Mouse (Mus musculus) myocyte (in vitro differentiated cells): ENCODE results near the gene Sema3b. TPM values are rescaled to one million over a fixed set of nuclear protein-coding genes. Genes with fewer than 3 reads are reported as not detected.

Experiments used
- H3K27me3 ChIP-seq: one replicate; pipeline ENCODE4 v1.6.1; 2011; ENCODE audit not compliant: control insufficient read depth, insufficient read depth, insufficient read length
- H3K36me3 ChIP-seq: one replicate; pipeline ENCODE4 v1.6.1; 2011; ENCODE audit not compliant: control insufficient read depth, insufficient read depth
- H3K4me2 ChIP-seq: one replicate; pipeline ENCODE4 v1.6.1; 2011; ENCODE audit warnings: low read depth, control low read depth
- H3K4me3 ChIP-seq: one replicate; pipeline ENCODE4 v1.5.1; 2011; ENCODE audit warnings: mild to moderate bottlenecking, control low read depth, moderate library complexity
- H3K79me2 ChIP-seq: one replicate; pipeline ENCODE4 v1.6.1; 2011; ENCODE audit not compliant: control insufficient read depth, insufficient read depth
- H3ac ChIP-seq: one replicate; pipeline ENCODE4 v1.6.1; 2011; ENCODE audit not compliant: control insufficient read depth, insufficient read length
- CEBPB ChIP-seq: IDR thresholded peaks from 2 replicates; pipeline ENCODE4 v1.6.1; 2011; ENCODE audit warnings: mild to moderate bottlenecking, moderate library complexity; ENCODE audit not compliant: poor library complexity, insufficient read depth, severe bottlenecking
- E2F4 ChIP-seq: IDR thresholded peaks from one replicate; pipeline ENCODE4 v1.6.1; 2011; ENCODE audit warnings: mild to moderate bottlenecking, control low read depth, moderate library complexity; ENCODE audit not compliant: insufficient read depth
- MAX ChIP-seq: IDR thresholded peaks from one replicate; pipeline ENCODE4 v1.6.1; 2011; ENCODE audit warnings: low read depth, mild to moderate bottlenecking, control low read depth
- MYOD1 ChIP-seq, 3 experiments: IDR thresholded peaks; one replicate each; pipeline ENCODE4 v1.6.1; 2011; ENCODE audit warnings: control low read depth in 2 of 3, low read depth in 2 of 3, mild to moderate bottlenecking in 2 of 3, moderate library complexity in 1 of 3; ENCODE audit not compliant: insufficient read length in 2 of 3, control insufficient read depth in 1 of 3
- MYOG ChIP-seq, 3 experiments: IDR thresholded peaks; one replicate each; pipeline ENCODE4 v1.6.1; 2011; ENCODE audit warnings: control low read depth in 2 of 3, low read depth in 2 of 3, mild to moderate bottlenecking in 2 of 3; ENCODE audit not compliant: insufficient read length in 2 of 3, control insufficient read depth in 1 of 3, insufficient read depth in 1 of 3
- POLR2A ChIP-seq: IDR thresholded peaks from one replicate; pipeline ENCODE4 v1.6.1; 2011; ENCODE audit warnings: low read depth, mild to moderate bottlenecking, control low read depth, moderate library complexity; ENCODE audit not compliant: insufficient read length
- POLR2AphosphoS2 ChIP-seq: IDR thresholded peaks from one replicate; pipeline ENCODE4 v1.6.1; 2011; ENCODE audit warnings: low read depth, control low read depth; ENCODE audit not compliant: insufficient read length
- REST ChIP-seq: IDR thresholded peaks from one replicate; pipeline ENCODE4 v1.6.1; 2011; ENCODE audit warnings: mild to moderate bottlenecking, control low read depth, moderate library complexity; ENCODE audit not compliant: insufficient read depth, insufficient read length
- SRF ChIP-seq: IDR thresholded peaks from one replicate; pipeline ENCODE4 v1.6.1; 2011; ENCODE audit warnings: low read depth; ENCODE audit not compliant: control insufficient read depth, insufficient read length
- TCF12 ChIP-seq: IDR thresholded peaks from one replicate; pipeline ENCODE4 v1.6.1; 2011; ENCODE audit warnings: mild to moderate bottlenecking, control low read depth; ENCODE audit not compliant: poor library complexity, insufficient read depth, severe bottlenecking
- TCF3 ChIP-seq: IDR thresholded peaks from one replicate; pipeline ENCODE4 v1.6.1; 2011; ENCODE audit warnings: low read depth, control low read depth; ENCODE audit not compliant: insufficient read length
- USF1 ChIP-seq: IDR thresholded peaks from one replicate; pipeline ENCODE4 v1.6.1; 2011; ENCODE audit warnings: low read depth, mild to moderate bottlenecking, control low read depth, moderate library complexity
- polyA plus RNA-seq: library from polyadenylated mRNA; unstranded; fragments of >200 nt; fragmentation: generic; extraction: Trizol; gene quantifications from one replicate; pipeline ENCODE4 v1.2.1, GENCODE M21; 2012; ENCODE audit warnings: missing spikeins

The Sema3b gene
- polyA plus RNA-seq, 1 experiment = 59.9 TPM

GRCm38 (mm10) chr9:107628721-107629410 is 19.8 kb upstream of the Sema3b start:
- no peak overlapping the region for H3ac ChIP-seq
- H3K79me2 ChIP-seq = peaks cover 91% of the 10 kb centered on the region
- no peak for TF ChIP-seq POLR2AphosphoS2
- no peak for TF ChIP-seq CEBPB
- no peak for TF ChIP-seq E2F4
- TF ChIP-seq SRF = no peak
- TF ChIP-seq POLR2A = no peak
- no peak for TF ChIP-seq TCF12
- TF ChIP-seq MAX = no peak
- no peak for TF ChIP-seq MYOG (IDR thresholded peaks at IDR 0.05; ENCODE audit: control insufficient read depth in 1 of 3, insufficient read depth in 1 of 3, insufficient read length in 2 of 3, low read depth in 2 of 3)
- TF ChIP-seq TCF3 = no peak
- no peak for TF ChIP-seq REST
- H3K36me3 ChIP-seq = no peaks in the 10 kb centered on the region
- H3K27me3 ChIP-seq = no peaks in the 10 kb centered on the region
- H3K4me3 ChIP-seq = no peak overlapping the region
- no peak overlapping the region for H3K4me2 ChIP-seq

GRCm38 (mm10) chr9:107627387-107628255 is 18.6 kb upstream of the Sema3b start:
- peak overlapping the region; percentile 80 for H3K4me2 ChIP-seq
- H3K27me3 ChIP-seq = no peaks in the 10 kb centered on the region
- H3K79me2 ChIP-seq = peaks cover 91% of the 10 kb centered on the region
- H3ac ChIP-seq = no peak overlapping the region
- H3K4me3 ChIP-seq = no peak overlapping the region
- peaks cover 7% of the 10 kb centered on the region for H3K36me3 ChIP-seq
- no peak for TF ChIP-seq CEBPB
- no peak for TF ChIP-seq USF1
- TF ChIP-seq MYOD1 (IDR thresholded peaks at IDR 0.05; ENCODE audit: control insufficient read depth in 1 of 3, insufficient read length in 2 of 3, low read depth in 2 of 3) = peak in 1 of 3 experiments; percentile 21
- TF ChIP-seq POLR2A = no peak

- Histone ChIP-seq H3K36me3 (peaks cover 7% of the 10 kb centered on the region), H3ac (no peak overlapping the region), H3K4me2 (peak overlapping the region; percentile 80), H3K79me2 (peaks cover 90% of the 10 kb centered on the region), H3K27me3 (no peaks in the 10 kb centered on the region), H3K4me3 (no peak overlapping the region)
- TF ChIP-seq POLR2A (no peak), MAX (no peak)
Observed at GRCm38 (mm10) chr9:107626844-107627277, 17.8 kb upstream of the Sema3b start.

- Histone ChIP-seq H3K36me3 (peaks cover 7% of the 10 kb centered on the region), H3K27me3 (no peaks in the 10 kb centered on the region)
Observed at GRCm38 (mm10) chr9:107626158-107626843, 17.3 kb upstream of the Sema3b start.

More at GRCm38 (mm10) chr9:107626158-107626843, 17.3 kb upstream of the Sema3b start:
- H3K4me2 ChIP-seq = peak overlapping the region; percentile 80
- no peak overlapping the region for H3ac ChIP-seq
- TF ChIP-seq MYOD1 (IDR thresholded peaks at IDR 0.05; ENCODE audit: control insufficient read depth in 1 of 3, insufficient read length in 2 of 3, low read depth in 2 of 3) = peak; percentile 25 to 94 (median 85)
- peak; percentile 53 for TF ChIP-seq TCF3
- no peak for TF ChIP-seq CEBPB
- peak; percentile 67 to 92 (median 75) for TF ChIP-seq MYOG (IDR thresholded peaks at IDR 0.05; ENCODE audit: control insufficient read depth in 1 of 3, insufficient read depth in 1 of 3, insufficient read length in 2 of 3, low read depth in 2 of 3)
- TF ChIP-seq MAX = no peak
- TF ChIP-seq USF1 = no peak
- peaks cover 84% of the 10 kb centered on the region for H3K79me2 ChIP-seq
- peak overlapping the region; percentile 6 for H3K4me3 ChIP-seq
